Mouse (Mus musculus) liver, adult 2 months (tissue): ENCODE measurements around the gene Lcmt2. TPM values are rescaled to one million over a fixed set of nuclear protein-coding genes. Genes with fewer than 3 reads are reported as not detected.

ENCODE experiments used
- DNase-seq: peaks from one replicate; pipeline ENCODE4 v3.0.0-alpha.2; 2011; ENCODE audit warnings: low read depth, low spot score; ENCODE audit errors: extremely low read depth
- H3K27ac ChIP-seq: fragments of 200-500 bp; replicated peaks from 2 replicates; pipeline ENCODE4 v1.5.1; 2012; ENCODE audit warnings: low read depth, mild to moderate bottlenecking, control low read depth, inconsistent platforms, low read length; ENCODE audit not compliant: insufficient read depth
- H3K27me3 ChIP-seq: fragments of 200-500 bp; 2 replicates; pipeline ENCODE4 v1.6.1; 2012; ENCODE audit warnings: mild to moderate bottlenecking, moderate library complexity, low read length, inconsistent platforms; ENCODE audit not compliant: control insufficient read depth, insufficient read depth
- H3K36me3 ChIP-seq: fragments of 200-500 bp; 2 replicates; pipeline ENCODE4 v1.6.1; 2012; ENCODE audit warnings: low read length, inconsistent platforms; ENCODE audit not compliant: control insufficient read depth, insufficient read depth
- H3K4me1 ChIP-seq: fragments of 200-500 bp; 2 replicates; pipeline ENCODE4 v1.6.1; 2011; ENCODE audit warnings: low read length; ENCODE audit not compliant: control insufficient read depth, insufficient read depth
- H3K4me3 ChIP-seq: fragments of 200-500 bp; 2 replicates; pipeline ENCODE4 v1.5.1; 2011; ENCODE audit warnings: low read depth, mild to moderate bottlenecking, control low read depth, low read length, moderate library complexity; ENCODE audit not compliant: insufficient read depth
- H3K79me2 ChIP-seq: fragments of 200-500 bp; 2 replicates; pipeline ENCODE4 v1.6.1; 2012; ENCODE audit warnings: inconsistent platforms, mild to moderate bottlenecking, low read length, moderate library complexity; ENCODE audit not compliant: control insufficient read depth, insufficient read depth
- H3K9ac ChIP-seq: fragments of 200-500 bp; 2 replicates; pipeline ENCODE4 v1.6.1; 2012; ENCODE audit warnings: low read depth, mild to moderate bottlenecking, control low read depth, inconsistent platforms, low read length
- CTCF ChIP-seq: fragments of 200-500 bp; IDR thresholded peaks from 2 replicates; pipeline ENCODE4 v1.5.1; 2011; ENCODE audit warnings: low read depth, low read length, control low read depth
- POLR2A ChIP-seq: fragments of 200-500 bp; IDR thresholded peaks from 2 replicates; pipeline ENCODE4 v1.6.1; 2011; ENCODE audit warnings: low read length, control low read depth; ENCODE audit not compliant: insufficient read depth; ENCODE audit errors: extremely low read depth
- WGBS: fragments of 180-500 bp; shearing (Covaris S2); methylation state at CpG from one replicate; pipeline ENCODE4 v1.1.7; 2018; 5-methylcytosine and 5-hydroxymethylcytosine counted together
- polyA plus RNA-seq: library from polyadenylated mRNA; depleted of rRNA; stranded (reverse); fragments of >200 nt; gene quantifications from 2 replicates; pipeline ENCODE4 v1.2.3, GENCODE M21; 2012
- total RNA-seq: library from RNA; depleted of rRNA; stranded (reverse); fragments of >200 nt; gene quantifications from 2 replicates; pipeline ENCODE4 v1.2.3, GENCODE M21; 2014

Lcmt2 gene
- total and polyA plus RNA-seq, 2 experiments, result 5.2 to 9.1 TPM

- H3K4me1 ChIP-seq, result no peaks in the 10 kb centered on the region
- H3K9ac ChIP-seq, result no peak within 1 kb of the TSS
- no peak for TF ChIP-seq CTCF
- no peak for TF ChIP-seq POLR2A
- H3K27ac ChIP-seq, result no peak within 1 kb of the TSS
- DNase-seq, result no peak
- H3K36me3 ChIP-seq, result no peaks in the 10 kb centered on the region
- H3K27me3 ChIP-seq, result no peaks in the 10 kb centered on the region
- no peaks in the 10 kb centered on the region for H3K79me2 ChIP-seq
- 88% methylated on average over 4 of the region's 4 CpGs for WGBS
- no peak within 1 kb of the TSS for H3K4me3 ChIP-seq
These were observed 30.8 kb downstream of the Lcmt2 start, which contains the start of gene Tgm7 for GRCm38 (mm10) chr2:121109695-121110094. Tgm7 (minus strand) TSS chr2:121109795.

GRCm38 (mm10) chr2:121105940-121106339 lies 34.5 kb downstream of the Lcmt2 start:
- peak; percentile 31 for DNase-seq
- Histone ChIP-seq H3K9ac (no peak overlapping the region), H3K27ac (no peak overlapping the region), H3K4me3 (no peak overlapping the region), H3K36me3 (no peaks in the 10 kb centered on the region), H3K79me2 (no peaks in the 10 kb centered on the region), H3K27me3 (no peaks in the 10 kb centered on the region), H3K4me1 (no peaks in the 10 kb centered on the region)
- TF ChIP-seq CTCF, result no peak
- TF ChIP-seq POLR2A, result no peak

GRCm38 (mm10) chr2:121102051-121102450 lies 38.4 kb downstream of the Lcmt2 start:
- no peak overlapping the region for H3K4me3 ChIP-seq
- TF ChIP-seq CTCF, result peak; percentile 48
- TF ChIP-seq POLR2A, result no peak
- H3K9ac ChIP-seq, result no peak overlapping the region
- WGBS, result 24% methylated on average over 9 of the region's 9 CpGs
- no peaks in the 10 kb centered on the region for H3K27me3 ChIP-seq
- peak; percentile 55 for DNase-seq
- H3K36me3 ChIP-seq, result no peaks in the 10 kb centered on the region
- H3K4me1 ChIP-seq, result no peaks in the 10 kb centered on the region
- H3K27ac ChIP-seq, result no peak overlapping the region
- no peaks in the 10 kb centered on the region for H3K79me2 ChIP-seq

- no peaks in the 10 kb centered on the region for H3K36me3 ChIP-seq
- no peak for TF ChIP-seq CTCF
- no peak for TF ChIP-seq POLR2A
- no peaks in the 10 kb centered on the region for H3K27me3 ChIP-seq
- DNase-seq, result no peak
- WGBS, result 74% methylated on average over 4 of the region's 4 CpGs
- no peaks in the 10 kb centered on the region for H3K4me1 ChIP-seq
- H3K27ac ChIP-seq, result no peak overlapping the region
- no peaks in the 10 kb centered on the region for H3K79me2 ChIP-seq
- H3K9ac ChIP-seq, result no peak overlapping the region
- H3K4me3 ChIP-seq, result no peak overlapping the region
These were observed 50.7 kb downstream of the Lcmt2 start for GRCm38 (mm10) chr2:121089751-121090150.

- TF ChIP-seq POLR2A, result no peak
- H3K4me3 ChIP-seq, result no peak overlapping the region
These were observed 51.9 kb downstream of the Lcmt2 start for GRCm38 (mm10) chr2:121088507-121088906.

DNA sequence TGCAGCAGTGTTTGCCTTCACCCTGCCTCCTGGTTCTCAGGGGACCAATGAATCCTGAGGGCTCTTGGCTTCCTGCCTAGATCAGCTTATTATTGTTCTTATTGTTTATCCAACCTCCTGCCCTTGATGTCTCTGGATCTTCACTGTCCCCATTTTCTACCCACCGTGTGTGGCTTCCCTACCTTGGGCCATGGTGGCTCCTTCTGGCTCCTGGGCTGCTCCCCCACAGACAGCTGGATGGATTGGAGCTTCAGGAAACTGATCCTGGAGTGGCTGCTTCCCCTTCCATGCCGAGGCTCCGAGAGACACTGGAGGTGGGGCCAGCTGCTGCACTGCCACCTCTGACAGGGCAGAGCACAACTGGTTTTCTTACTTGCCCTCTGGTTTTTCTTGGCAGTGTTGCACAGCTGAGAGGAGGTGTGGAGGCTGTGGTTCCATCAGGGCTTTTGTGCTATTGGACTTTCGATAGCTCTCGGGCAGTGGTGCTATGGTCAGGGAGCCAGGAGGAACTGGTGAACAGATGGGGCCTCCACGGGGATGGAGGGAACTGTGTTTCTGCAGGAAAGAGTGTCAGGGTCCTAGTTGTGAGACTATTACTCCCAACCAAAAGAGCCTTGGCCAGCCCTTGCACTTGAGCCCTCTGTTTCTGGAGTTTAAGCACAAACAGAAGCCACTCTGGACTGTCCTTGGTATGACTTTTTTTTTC lies 54.8 kb downstream of the Lcmt2 start, which contains the start of gene Tgm5:
Gene Tgm5, minus strand, starts transcription at position 362 of the 706 bp plus-strand sequence.
- Histone ChIP-seq H3K4me1 (no peaks in the 10 kb centered on the region), H3K27ac (no peak within 1 kb of the TSS), H3K79me2 (no peaks in the 10 kb centered on the region), H3K36me3 (no peaks in the 10 kb centered on the region), H3K9ac (no peak within 1 kb of the TSS), H3K4me3 (no peak within 1 kb of the TSS), H3K27me3 (no peaks in the 10 kb centered on the region)
- DNase-seq, result no peak
- TF ChIP-seq CTCF, result no peak
- TF ChIP-seq POLR2A, result no peak
- WGBS, result 44% methylated on average over 6 of the region's 6 CpGs

More at GRCm38 (mm10) chr2:121088507-121088906, 51.9 kb downstream of the Lcmt2 start:
- no peak overlapping the region for H3K27ac ChIP-seq
- no peaks in the 10 kb centered on the region for H3K4me1 ChIP-seq
- no peaks in the 10 kb centered on the region for H3K27me3 ChIP-seq
- H3K36me3 ChIP-seq, result no peaks in the 10 kb centered on the region
- no peaks in the 10 kb centered on the region for H3K79me2 ChIP-seq
- WGBS, result 93% methylated on average over 3 of the region's 3 CpGs
- DNase-seq, result no peak
- no peak overlapping the region for H3K9ac ChIP-seq
